Comparison of ENCODE assay signal across 14 mouse cellular contexts in the genomic region with DNA sequence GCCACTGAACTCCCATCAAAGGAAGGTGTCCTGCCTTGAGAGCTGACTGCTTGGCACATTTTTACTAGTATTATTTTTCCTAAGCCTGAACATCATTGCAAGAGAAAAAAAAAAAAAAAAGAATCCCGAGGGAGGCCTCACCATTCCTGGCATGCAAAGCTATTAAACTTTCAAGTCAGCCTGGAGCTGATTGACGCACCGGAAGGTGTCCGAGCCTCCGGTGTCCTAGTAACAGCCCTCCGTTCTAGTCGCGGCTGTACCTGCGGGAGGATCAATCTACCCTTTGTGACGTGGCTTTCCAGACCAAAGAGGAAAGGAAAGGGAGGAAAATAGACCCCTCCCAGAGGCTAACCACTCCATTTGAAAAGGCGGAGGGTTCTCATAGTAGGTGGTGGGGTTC. TPM values are rescaled to one million over a fixed set of nuclear protein-coding genes. Genes with fewer than 3 reads are reported as not detected.
DNase-seq lines count a peak whose midpoint lies in the region; ATAC-seq and TF ChIP-seq lines count a peak whose summit lies in the region.
"Had no signal": no experiment of that assay in that cellular context is flagged by ENCODE, and none has a peak within 500 bp of the region (broad histone marks: within the 10 kb centered on the region; RNA-seq: fewer than 3 reads in every experiment).

No protein-coding gene starts in this region.

- 35% methylated on average over 11 of the region's 11 CpGs for WGBS in liver, adult 2 months
- 47% methylated on average over 11 of the region's 11 CpGs for WGBS in liver, embryonic 11.5 days
- WGBS in hindbrain, embryonic 15.5 days, result 22% methylated on average over 11 of the region's 11 CpGs
- 19% methylated on average over 11 of the region's 11 CpGs for WGBS in midbrain, embryonic 16.5 days

- no peak for TF ChIP-seq POLR2A in liver, adult 2 months (IDR thresholded peaks at IDR 0.05; ENCODE audit: extremely low read depth, insufficient read depth, low read length)

- no peak for TF ChIP-seq CTCF in liver, adult 2 months (IDR thresholded peaks at IDR 0.05; ENCODE audit: low read depth, low read length)

- H3K9me3 ChIP-seq in liver, embryonic 11.5 days (ENCODE audit: control insufficient read depth, low read length), result no peaks in the 10 kb centered on the region
- no peaks in the 10 kb centered on the region for H3K9me3 ChIP-seq in hindbrain, embryonic 15.5 days
- no peaks in the 10 kb centered on the region for H3K9me3 ChIP-seq in midbrain, embryonic 16.5 days (replicated peaks; ENCODE audit: control insufficient read depth, low read length, poor library complexity, severe bottlenecking)

- peak overlapping the region; percentile 61; the same call in 1 of the 2 replicates for H3K9ac ChIP-seq in liver, adult 2 months (ENCODE audit: low read depth, low read length)
- no peak overlapping the region for H3K9ac ChIP-seq in liver, embryonic 11.5 days (ENCODE audit: low read depth, low read length)
- H3K9ac ChIP-seq in hindbrain, embryonic 15.5 days, result no peak overlapping the region
- H3K9ac ChIP-seq in midbrain, embryonic 16.5 days (ENCODE audit: low read depth, low read length), result no peak overlapping the region

- H3K4me2 ChIP-seq in liver, embryonic 11.5 days, result no peak overlapping the region
- peak overlapping the region; percentile 36 for H3K4me2 ChIP-seq in hindbrain, embryonic 15.5 days
- H3K4me2 ChIP-seq in midbrain, embryonic 16.5 days (ENCODE audit: low read length), result peak overlapping the region; percentile 23

- no peaks in the 10 kb centered on the region for H3K79me2 ChIP-seq in liver, adult 2 months (ENCODE audit: control insufficient read depth, insufficient read depth, low read length)

- H3K4me3 ChIP-seq in liver, adult 2 months (ENCODE audit: insufficient read depth, low read depth, low read length), result no peak overlapping the region
- H3K4me3 ChIP-seq in liver, embryonic 11.5 days (ENCODE audit: low read depth, low read length), result no peak overlapping the region
- no peak overlapping the region for H3K4me3 ChIP-seq in hindbrain, embryonic 15.5 days
- no peak overlapping the region for H3K4me3 ChIP-seq in midbrain, embryonic 16.5 days (ENCODE audit: low read depth, low read length)

- ATAC-seq in liver, embryonic 11.5 days (replicated peaks; ENCODE audit: low FRiP score), result no peak
- no peak for ATAC-seq in hindbrain, embryonic 15.5 days (ENCODE audit: low FRiP score, low read depth)
- ATAC-seq in midbrain, embryonic 16.5 days, result no peak
- no peak for ATAC-seq in frontal cortex, adult (ENCODE audit: low TSS enrichment)
- ATAC-seq: forebrain, embryonic 16.5 days had no signal

- peak; percentile 82 for DNase-seq in heart, adult 11 months
- DNase-seq in heart, postnatal 36 days, result no peak
- DNase-seq in liver, adult 2 months (ENCODE audit: extremely low read depth, low read depth, low spot score), result no peak
- DNase-seq in liver, embryonic 11.5 days (ENCODE audit: low spot score), result no peak
- DNase-seq in spleen, postnatal 10 days (ENCODE audit: low spot score in 2 of 2), result no peak
- DNase-seq: adrenal gland, postnatal 10 days; cerebellum, postnatal 25 days; lung, adult 18-20 months; spleen, adult 18-20 months had no signal

- intact Hi-C loops in heart, postnatal 36 days (cut with DNase I), result no loop called here

- H3K27me3 ChIP-seq in liver, adult 2 months (ENCODE audit: control insufficient read depth, insufficient read depth, low read length), result no peaks in the 10 kb centered on the region
- H3K27me3 ChIP-seq in liver, embryonic 11.5 days (replicated peaks; ENCODE audit: control insufficient read depth, insufficient read depth, low read length), result no peaks in the 10 kb centered on the region
- no peaks in the 10 kb centered on the region for H3K27me3 ChIP-seq in hindbrain, embryonic 15.5 days
- H3K27me3 ChIP-seq in midbrain, embryonic 16.5 days (ENCODE audit: control insufficient read depth, insufficient read depth, low read depth, low read length), result no peaks in the 10 kb centered on the region

- H3K4me1 ChIP-seq in liver, adult 2 months (ENCODE audit: control insufficient read depth, insufficient read depth, low read length), result peaks cover 11% of the 10 kb centered on the region; the same call in 1 of the 2 replicates
- H3K4me1 ChIP-seq in liver, embryonic 11.5 days (replicated peaks; ENCODE audit: control insufficient read depth, insufficient read depth, low read length), result 0 out of 2 replicates have a peak, but pooled peaks cover 5% of the 10 kb centered on the region
- peaks cover 21% of the 10 kb centered on the region for H3K4me1 ChIP-seq in hindbrain, embryonic 15.5 days (replicated peaks)
- peaks cover 15% of the 10 kb centered on the region for H3K4me1 ChIP-seq in midbrain, embryonic 16.5 days (ENCODE audit: control insufficient read depth, insufficient read depth, low read length)

- peak overlapping the region; percentile 83 for H3K27ac ChIP-seq in liver, adult 2 months (replicated peaks; ENCODE audit: insufficient read depth, low read depth, low read length)
- H3K27ac ChIP-seq in liver, embryonic 11.5 days (ENCODE audit: low read depth, low read length), result no peak overlapping the region
- no peak overlapping the region for H3K27ac ChIP-seq in hindbrain, embryonic 15.5 days (replicated peaks)
- no peak overlapping the region for H3K27ac ChIP-seq in midbrain, embryonic 16.5 days (ENCODE audit: low read length)

- no peaks in the 10 kb centered on the region for H3K36me3 ChIP-seq in liver, adult 2 months (ENCODE audit: control insufficient read depth, insufficient read depth, low read length)
- no peaks in the 10 kb centered on the region for H3K36me3 ChIP-seq in liver, embryonic 11.5 days (ENCODE audit: control insufficient read depth, insufficient read depth, low read length)
- H3K36me3 ChIP-seq in hindbrain, embryonic 15.5 days, result no peaks in the 10 kb centered on the region
- no peaks in the 10 kb centered on the region for H3K36me3 ChIP-seq in midbrain, embryonic 16.5 days (ENCODE audit: control insufficient read depth, insufficient read depth, low read length)

RNA-seq across cellular contexts. Expression of gene Bfsp2, which starts 8.4 kb away (rescaled TPM):
- total RNA-seq in heart, postnatal 36 days (2021), result under 1 TPM; 0.28 to 0.60 TPM
- not detected in 2 replicates for total RNA-seq in liver, adult 2 months (2014; rRNA removed)
- 0.28 TPM in 1 of 2 replicates, not detected in the other for polyA plus RNA-seq in liver, adult 2 months (2012; rRNA removed)
- 0.42 and 0.55 TPM in 2 replicates for polyA plus RNA-seq in liver, embryonic 11.5 days (2014; fragmentation: Nextera tagmentation; extraction: Ambion mirVana)
- polyA plus RNA-seq in hindbrain, embryonic 15.5 days (2015; fragmentation: Nextera tagmentation; extraction: Ambion mirVana), result 4.4 and 6.2 TPM in 2 replicates
- 2.2 and 2.8 TPM in 2 replicates for polyA plus RNA-seq in midbrain, embryonic 16.5 days (2015; fragmentation: Nextera tagmentation; extraction: Ambion mirVana)
- polyA plus RNA-seq: gonadal fat pad, adult 2 months had no signal
